Mouse (Mus musculus) layer of hippocampus, adult 2 months (tissue): ENCODE results near the gene Car15. TPM values are rescaled to one million over a fixed set of nuclear protein-coding genes. Genes with fewer than 3 reads are reported as not detected.

Experiments used
- DNase-seq, 2 experiments: peaks; one replicate each; pipeline ENCODE4 v3.0.0; 2022; ENCODE audit warnings: low spot score in 2 of 2
- H3K27ac ChIP-seq: fragments of 200-600 bp; 2 replicates; pipeline ENCODE4 v1.8.1; 2022
- H3K4me3 ChIP-seq: fragments of 200-600 bp; 2 replicates; pipeline ENCODE4 v1.8.1; 2022; ENCODE audit warnings: mild to moderate bottlenecking
- CTCF ChIP-seq: fragments of 200-600 bp; conservative IDR thresholded peaks from 2 replicates; pipeline ENCODE4 v1.8.1; 2022; ENCODE audit warnings: antibody characterized with exemption, mild to moderate bottlenecking, moderate library complexity
- total RNA-seq, 2 experiments: library from RNA; stranded (reverse); gene quantifications; 2 replicates each; pipeline ENCODE4 v1.2.3; 2021

The Car15 gene
- total RNA-seq, 2 experiments from 2014 or later, result 13.1 to 16.8 TPM

DNA sequence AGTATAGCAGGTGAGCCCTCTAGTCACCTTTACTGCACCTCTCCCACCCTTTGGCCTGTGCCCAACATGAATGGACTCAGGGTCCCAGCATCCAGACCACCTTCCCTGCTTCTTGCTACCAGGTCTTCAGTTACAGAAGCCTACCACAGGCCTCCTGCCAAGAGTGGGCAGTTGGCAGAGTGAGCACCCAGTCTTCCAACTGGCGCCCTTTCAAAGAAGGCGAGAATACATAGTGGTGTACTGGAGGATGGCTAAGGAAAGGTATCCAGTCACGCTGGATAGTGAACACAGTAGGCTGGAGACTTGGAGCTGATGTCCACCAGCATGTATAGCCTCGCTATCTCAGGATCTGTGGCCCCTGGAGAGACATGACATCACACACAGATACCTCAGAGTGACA, 44.1 kb downstream of the Car15 start:
- no peak for TF ChIP-seq CTCF
- DNase-seq, result no peak
- no peak overlapping the region for H3K27ac ChIP-seq

DNA sequence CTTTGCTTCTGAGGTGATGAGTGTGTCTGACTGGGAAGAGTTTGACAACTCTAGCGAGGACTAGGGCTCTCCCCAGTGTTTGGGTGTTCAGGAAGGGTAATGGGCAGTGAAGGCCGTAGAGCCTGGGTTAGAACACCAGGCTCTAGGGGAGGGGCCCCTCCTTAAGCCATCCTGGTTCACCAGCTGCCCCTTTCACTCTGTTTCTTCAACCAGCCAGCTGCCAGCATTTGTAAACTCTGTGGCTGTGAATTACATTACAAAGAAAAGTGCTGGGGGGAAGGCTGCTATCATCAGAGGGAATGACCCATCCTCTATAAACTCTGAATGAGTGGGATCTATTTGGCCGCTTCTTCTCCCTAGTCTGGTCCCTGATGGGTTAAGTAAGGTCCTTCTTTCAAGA, 45.4 kb downstream of the Car15 start:
- TF ChIP-seq CTCF, result no peak
- H3K4me3 ChIP-seq, result no peak overlapping the region
- DNase-seq, result no peak
- no peak overlapping the region for H3K27ac ChIP-seq

More for the DNA sequence above, 44.1 kb downstream of the Car15 start:
- no peak overlapping the region for H3K4me3 ChIP-seq

DNA sequence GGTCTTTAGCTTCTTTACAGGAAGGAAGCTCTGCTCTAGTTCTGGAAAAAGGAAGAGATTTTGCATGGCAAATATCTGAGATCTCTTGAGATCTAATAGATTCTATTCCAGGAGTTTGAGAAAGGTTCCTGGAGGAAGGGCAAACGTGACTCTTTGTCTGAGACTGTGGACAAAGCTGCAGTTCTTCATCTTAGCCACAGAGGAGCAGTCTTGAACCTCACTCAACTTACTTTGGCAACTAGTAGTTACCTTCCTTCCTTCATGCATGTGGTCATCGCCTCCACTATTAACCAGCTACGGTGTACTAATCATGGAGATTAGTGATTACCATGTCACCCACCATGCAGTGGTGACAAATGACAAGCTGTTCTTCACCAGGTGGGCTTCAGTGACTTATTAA, 52.8 kb downstream of the Car15 start:
- Histone ChIP-seq H3K4me3 (no peak overlapping the region), H3K27ac (no peak overlapping the region)
- peak; percentile 74 for TF ChIP-seq CTCF
- no peak for DNase-seq

Other genes with a start within 250 kb of the Car15 start
- 10 to 100 TPM; 49.2 to 59.7 TPM for gene Smpd4, start 219.0 kb downstream of the Car15 start, total RNA-seq
- 10 to 100 TPM; 38.1 to 54.2 TPM for gene Ccdc74a, start 191.9 kb downstream of the Car15 start, total RNA-seq
- gene Med15, start 105.5 kb downstream of the Car15 start, total RNA-seq, result 10 to 100 TPM; 76.7 to 81.8 TPM
- 100 to 1,000 TPM; 101 TPM for gene Klhl22, start 78.7 kb downstream of the Car15 start, total RNA-seq
- gene Scarf2, start 41.1 kb downstream of the Car15 start, total RNA-seq, result 1 to 10 TPM; 2.5 to 2.7 TPM
- 1 to 10 TPM; 3.2 to 4.5 TPM for gene B830017H08Rik, start 5.2 kb downstream of the Car15 start, total RNA-seq
- 1 to 10 TPM; 2.2 to 2.6 TPM for gene Gm20518, start 53.3 kb upstream of the Car15 start, total RNA-seq
- not detected for gene Tssk1, start 55.9 kb upstream of the Car15 start, total RNA-seq
- 100 to 1,000 TPM; 104 to 112 TPM for gene Dgcr2, start 60.2 kb upstream of the Car15 start, total RNA-seq
- not detected for gene Tssk2, start 60.3 kb upstream of the Car15 start, total RNA-seq
- gene Ess2, start 73.0 kb upstream of the Car15 start, total RNA-seq, result 10 to 100 TPM; 33.1 to 33.3 TPM
- not detected for gene Gsc2, start 76.7 kb upstream of the Car15 start, total RNA-seq
- 10 to 100 TPM; 42.2 to 45.6 TPM for gene Slc25a1, start 89.9 kb upstream of the Car15 start, total RNA-seq
- gene Vpreb2, start 142.1 kb upstream of the Car15 start, total RNA-seq, result not detected
- 10 to 100 TPM; 70.3 to 73.8 TPM for gene Dgcr6, start 214.5 kb upstream of the Car15 start, total RNA-seq